Mouse (Mus musculus) erythroblast, adult 5-6 weeks (primary cell): ENCODE data around the gene Tnfrsf1b. TPM values are rescaled to one million over a fixed set of nuclear protein-coding genes. Genes with fewer than 3 reads are reported as not detected.

Experiments used
- ATAC-seq: replicated peaks from 2 replicates; pipeline ENCODE4 v1.8.0; 2016; ENCODE audit warnings: moderate number of reproducible peaks, mild to moderate bottlenecking, moderate TSS enrichment, inconsistent platforms; ENCODE audit not compliant: poor library complexity, low FRiP score, severe bottlenecking
- total RNA-seq, 2 experiments: library from RNA; stranded (forward) in 1 of 2; stranded (reverse) in 1 of 2; fragments of 150-400 nt in 1 of 2; fragments of 200-764, 138-1000 nt in 1 of 2; gene quantifications; 2 replicates each; pipeline versions ENCODE4 v1.2.3 to v1.2.4; 2015 to 2017; ENCODE audit warnings: low replicate concordance in 2 of 2

Gene Tnfrsf1b
- total RNA-seq (2015; ENCODE audit: low replicate concordance) (10.6 and 19.9 TPM in 2 replicates), total RNA-seq (2017; ENCODE audit: low replicate concordance) (10.0 and 12.1 TPM in 2 replicates)

- no peak for ATAC-seq
These were observed at the start of gene Tnfrsf1b for GRCm38 (mm10) chr4:145246173-145247011. TSS of gene Tnfrsf1b (minus strand) at chr4:145246870.

GRCm38 (mm10) chr4:145295589-145296300 lies 49.1 kb upstream of the Tnfrsf1b start:
- no peak for ATAC-seq

GRCm38 (mm10) chr4:145294588-145294987 lies 47.9 kb upstream of the Tnfrsf1b start:
- no peak for ATAC-seq

- ATAC-seq, result peak; percentile 69; the same call in 1 of the 2 replicates
These were observed 39.9 kb upstream of the Tnfrsf1b start for GRCm38 (mm10) chr4:145286369-145287120.

- ATAC-seq, result no peak
These were observed 38.0 kb upstream of the Tnfrsf1b start for GRCm38 (mm10) chr4:145284675-145285074.

- ATAC-seq, result no peak
These were observed 36.8 kb upstream of the Tnfrsf1b start for GRCm38 (mm10) chr4:145283441-145283840.

GRCm38 (mm10) chr4:145280966-145281365 lies 34.3 kb upstream of the Tnfrsf1b start:
- no peak for ATAC-seq

- no peak for ATAC-seq
These were observed 32.2 kb upstream of the Tnfrsf1b start for GRCm38 (mm10) chr4:145278724-145279370.

GRCm38 (mm10) chr4:145278231-145278630 lies 31.6 kb upstream of the Tnfrsf1b start:
- ATAC-seq, result no peak

- no peak for ATAC-seq
These were observed 29.9 kb upstream of the Tnfrsf1b start for GRCm38 (mm10) chr4:145276368-145277249.

GRCm38 (mm10) chr4:145274887-145275286 lies 28.2 kb upstream of the Tnfrsf1b start:
- ATAC-seq, result no peak

GRCm38 (mm10) chr4:145273923-145274322 lies 27.3 kb upstream of the Tnfrsf1b start:
- ATAC-seq, result no peak

GRCm38 (mm10) chr4:145272763-145273162 lies 26.1 kb upstream of the Tnfrsf1b start:
- no peak for ATAC-seq

GRCm38 (mm10) chr4:145271634-145272033 lies 25.0 kb upstream of the Tnfrsf1b start:
- no peak for ATAC-seq

GRCm38 (mm10) chr4:145270136-145270535 lies 23.5 kb upstream of the Tnfrsf1b start:
- ATAC-seq, result no peak

- no peak for ATAC-seq
These were observed 21.0 kb upstream of the Tnfrsf1b start for GRCm38 (mm10) chr4:145267631-145268110.

GRCm38 (mm10) chr4:145266505-145266904 lies 19.8 kb upstream of the Tnfrsf1b start:
- ATAC-seq, result no peak

GRCm38 (mm10) chr4:145264761-145265160 lies 18.1 kb upstream of the Tnfrsf1b start:
- no peak for ATAC-seq

GRCm38 (mm10) chr4:145263583-145263982 lies 16.9 kb upstream of the Tnfrsf1b start:
- ATAC-seq, result no peak
